In the genomic region with DNA sequence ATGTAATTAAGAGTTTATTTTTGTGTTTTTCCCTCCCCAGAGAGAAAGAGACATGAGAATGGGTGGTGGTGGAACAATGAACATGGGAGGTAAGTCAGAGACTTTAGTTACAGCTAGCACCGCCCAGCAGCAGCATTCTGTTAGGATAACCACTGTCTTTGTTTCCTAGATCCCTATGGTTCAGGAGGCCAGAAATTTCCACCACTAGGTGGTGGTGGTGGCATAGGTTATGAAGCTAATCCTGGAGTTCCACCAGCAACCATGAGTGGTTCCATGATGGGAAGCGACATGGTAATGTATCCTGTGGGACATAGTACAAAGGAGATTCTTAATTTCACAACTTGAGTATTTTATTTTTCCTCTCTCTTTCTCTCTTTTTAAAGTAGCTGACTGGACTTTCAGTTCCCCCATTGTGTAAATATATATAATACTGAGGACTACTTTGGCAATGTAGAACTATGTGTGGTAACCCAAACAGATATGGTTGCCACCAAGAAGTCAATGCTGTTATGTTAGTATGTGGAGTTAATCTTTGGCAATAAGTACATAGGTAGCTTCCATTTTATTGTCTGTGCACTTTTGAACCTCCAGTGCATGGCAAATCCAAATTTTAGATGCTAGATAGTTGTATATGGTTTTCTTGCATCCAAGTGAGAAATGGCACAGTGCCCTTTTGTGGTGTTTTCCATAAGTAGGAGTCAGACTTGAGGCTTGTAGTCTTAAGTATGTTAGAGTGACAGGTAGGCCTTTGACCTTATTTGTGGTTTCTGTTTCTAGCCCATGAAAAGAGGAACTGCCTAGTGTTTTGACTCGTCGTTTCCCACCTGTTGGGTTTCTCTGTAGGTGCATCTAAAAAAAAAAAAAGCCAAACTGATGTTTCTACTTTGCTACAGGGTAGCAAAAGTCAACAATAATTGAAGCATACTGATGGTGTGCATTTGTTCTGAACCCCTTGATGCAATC, we compare ENCODE assay signal across 7 mouse cellular contexts. TPM values are rescaled to one million over a fixed set of nuclear protein-coding genes. Genes with fewer than 3 reads are reported as not detected.
DNase-seq lines count a peak whose midpoint lies in the region; ATAC-seq and TF ChIP-seq lines count a peak whose summit lies in the region.

No protein-coding gene starts in this region.

- intact Hi-C loops in left cerebral cortex, adult 2 months (cut with DNase I), result no loop called here
- intact Hi-C loops in left cerebral cortex, postnatal 36 days (cut with DNase I), result no loop called here

- no peak for ATAC-seq in G1E (ENCODE audit: extremely low read depth, insufficient number of reproducible peaks, low FRiP score, poor library complexity, severe bottlenecking)
- peak; percentile 9 to 23; a peak in 1 of 4 replicates for ATAC-seq in hematopoietic stem cell, adult 5-6 weeks (replicated peaks in 1 of 2; ENCODE audit: insufficient read depth in 1 of 2, low FRiP score in 2 of 2, low TSS enrichment in 1 of 2, low read depth in 1 of 2, poor library complexity in 2 of 2, severe bottlenecking in 2 of 2)
- no peak for ATAC-seq in activated CD4-positive, CD25-positive, alpha-beta regulatory T cell, adult 4 months

- peaks cover 96% of the 10 kb centered on the region for H3K36me3 ChIP-seq in G1E (replicated peaks)

- no peaks in the 10 kb centered on the region for H3K27me3 ChIP-seq in G1E (ENCODE audit: insufficient read depth, low read length)

- peaks cover 57% of the 10 kb centered on the region for H3K4me1 ChIP-seq in G1E (ENCODE audit: insufficient read depth, low read depth, low read length)

- no peaks in the 10 kb centered on the region for H3K9me3 ChIP-seq in G1E (replicated peaks)

- no peak for DNase-seq in left cerebral cortex, adult 2 months (ENCODE audit: extremely low spot score in 1 of 2, low spot score in 2 of 2)
- DNase-seq in left cerebral cortex, postnatal 36 days (ENCODE audit: low spot score in 2 of 2), result no peak
- no peak for DNase-seq in G1E (ENCODE audit: low spot score)
- DNase-seq in adrenal gland, postnatal 25 days, result peak; percentile 23
- peak; percentile 73 for DNase-seq in lung, postnatal 10 days

- TF ChIP-seq CTCF in left cerebral cortex, adult 2 months (IDR thresholded peaks at IDR 0.05), result peak; percentile 62
- 0 out of 2 replicates have a peak, but pooled peaks have one; percentile 14 for TF ChIP-seq CTCF in G1E (IDR thresholded peaks at IDR 0.05; ENCODE audit: low read depth, low read length)

- no peak overlapping the region for H3K27ac ChIP-seq in left cerebral cortex, adult 2 months

- no peak overlapping the region for H3K4me3 ChIP-seq in left cerebral cortex, adult 2 months
- H3K4me3 ChIP-seq in G1E (ENCODE audit: low read depth, low read length), result no peak overlapping the region; the same call in 1 of the 2 replicates

RNA-seq across cellular contexts. Expression of gene Sfpq, which starts 6.4 kb away (rescaled TPM):
- 100 to 1,000 TPM; 243 to 256 TPM for total RNA-seq in left cerebral cortex, adult 2 months (2021)
- 100 to 1,000 TPM; 163 to 281 TPM for total RNA-seq in left cerebral cortex, postnatal 36 days (2021)
- 329 and 353 TPM in 2 replicates for total RNA-seq in G1E (2014; fragmentation: Nextera tagmentation)
- total RNA-seq in G1E (2017), result 302 and 471 TPM in 2 replicates
- 346 and 492 TPM in 2 replicates for polyA plus RNA-seq in G1E (2012)
- 203 and 286 TPM in 2 replicates for total RNA-seq in adrenal gland, postnatal 25 days (2021)
- total RNA-seq in hematopoietic stem cell, adult 5-6 weeks (2017), result 1,035 and 1,123 TPM in 2 replicates
- 10 to 100 TPM; 39.7 to 50.1 TPM for polyA plus RNA-seq in activated CD4-positive, CD25-positive, alpha-beta regulatory T cell, adult 4 months (2017; shearing (Covaris generic))

RNA-seq across cellular contexts. Expression of gene Zmym1, which starts 33.4 kb away (rescaled TPM):
- total RNA-seq in left cerebral cortex, adult 2 months (2021), result 10 to 100 TPM; 14.4 to 15.9 TPM
- total RNA-seq in left cerebral cortex, postnatal 36 days (2021), result 10 to 100 TPM in 1 of 2 experiments, 1 to 10 TPM in 1; 9.8 to 15.9 TPM
- total RNA-seq in G1E (2014; fragmentation: Nextera tagmentation), result 21.4 and 30.6 TPM in 2 replicates
- 19.0 and 26.3 TPM in 2 replicates for total RNA-seq in G1E (2017)
- 1.8 and 3.7 TPM in 2 replicates for polyA plus RNA-seq in G1E (2012)
- total RNA-seq in adrenal gland, postnatal 25 days (2021), result 10.0 and 10.7 TPM in 2 replicates
- 21.9 and 28.0 TPM in 2 replicates for total RNA-seq in hematopoietic stem cell, adult 5-6 weeks (2017)
- polyA plus RNA-seq in activated CD4-positive, CD25-positive, alpha-beta regulatory T cell, adult 4 months (2017; shearing (Covaris generic)), result 10 to 100 TPM; 10.7 to 28.0 TPM

RNA-seq across cellular contexts. Expression of gene Zmym6, which starts 49.7 kb away (rescaled TPM):
- total RNA-seq in left cerebral cortex, adult 2 months (2021), result 10 to 100 TPM; 31.8 to 35.8 TPM
- 10 to 100 TPM; 27.0 to 38.0 TPM for total RNA-seq in left cerebral cortex, postnatal 36 days (2021)
- 29.5 and 44.9 TPM in 2 replicates for total RNA-seq in G1E (2014; fragmentation: Nextera tagmentation)
- total RNA-seq in G1E (2017), result 25.7 and 35.3 TPM in 2 replicates
- 0.50 and 1.0 TPM in 2 replicates for polyA plus RNA-seq in G1E (2012)
- 20.3 and 21.6 TPM in 2 replicates for total RNA-seq in adrenal gland, postnatal 25 days (2021)
- total RNA-seq in hematopoietic stem cell, adult 5-6 weeks (2017), result 25.2 and 31.8 TPM in 2 replicates
- 10 to 100 TPM; 13.1 to 14.1 TPM for polyA plus RNA-seq in activated CD4-positive, CD25-positive, alpha-beta regulatory T cell, adult 4 months (2017; shearing (Covaris generic))

RNA-seq across cellular contexts. Expression of gene Zmym4, which starts 59.6 kb away (rescaled TPM):
- 10 to 100 TPM; 46.3 to 59.0 TPM for total RNA-seq in left cerebral cortex, adult 2 months (2021)
- 10 to 100 TPM; 43.4 to 61.0 TPM for total RNA-seq in left cerebral cortex, postnatal 36 days (2021)
- total RNA-seq in G1E (2014; fragmentation: Nextera tagmentation), result 81.3 and 90.0 TPM in 2 replicates
- total RNA-seq in G1E (2017), result 42.8 and 54.7 TPM in 2 replicates
- 2.9 and 3.9 TPM in 2 replicates for polyA plus RNA-seq in G1E (2012)
- 46.7 and 56.0 TPM in 2 replicates for total RNA-seq in adrenal gland, postnatal 25 days (2021)
- 60.9 and 107 TPM in 2 replicates for total RNA-seq in hematopoietic stem cell, adult 5-6 weeks (2017)
- 10 to 100 TPM; 17.4 to 17.6 TPM for polyA plus RNA-seq in activated CD4-positive, CD25-positive, alpha-beta regulatory T cell, adult 4 months (2017; shearing (Covaris generic))

Comparison
In these comparisons a context has a peak if more than half of its experiments do, and no peak if none do; other contexts are left out.
1. DNase-seq: peak in adrenal gland, postnatal 25 days (single experiment) and lung, postnatal 10 days (single experiment); none in left cerebral cortex, adult 2 months (0 of 2), left cerebral cortex, postnatal 36 days (0 of 2) and G1E (single experiment).
2. ATAC-seq: peak in hematopoietic stem cell, adult 5-6 weeks (2 of 2); none in G1E (single experiment) and activated CD4-positive, CD25-positive, alpha-beta regulatory T cell, adult 4 months (single experiment).